Mouse (Mus musculus): ENCODE measurements around the gene Gnai3.

The Gnai3 gene

GRCm38 (mm10) chr3:108145534-108146445 is at the start of gene Gnai3:
Gene Gnai3 (minus strand): TSS chr3:108146146.
- peak; percentile 90 for DNase-seq

GRCm38 (mm10) chr3:108195287-108195686 is 49.3 kb upstream of the Gnai3 start:
- no peak for DNase-seq

- DNase-seq = no peak
These were observed 47.7 kb upstream of the Gnai3 start for GRCm38 (mm10) chr3:108193686-108194085.

- DNase-seq = no peak
These were observed 44.0 kb upstream of the Gnai3 start for GRCm38 (mm10) chr3:108189897-108190296.

GRCm38 (mm10) chr3:108188716-108189490 is 43.0 kb upstream of the Gnai3 start:
- DNase-seq = no peak

GRCm38 (mm10) chr3:108187111-108187795 is 41.3 kb upstream of the Gnai3 start:
- no peak for DNase-seq

GRCm38 (mm10) chr3:108186098-108187047 is 40.4 kb upstream of the Gnai3 start, which contains the start of gene Amigo1:
Gene Amigo1 (plus strand): TSS chr3:108186335.
- DNase-seq = no peak

GRCm38 (mm10) chr3:108185460-108186097 is 39.6 kb upstream of the Gnai3 start:
- no peak for DNase-seq

GRCm38 (mm10) chr3:108184742-108185141 is 38.8 kb upstream of the Gnai3 start:
- no peak for DNase-seq

GRCm38 (mm10) chr3:108180514-108180913 is 34.6 kb upstream of the Gnai3 start:
- no peak for DNase-seq

- DNase-seq = no peak
These were observed 33.1 kb upstream of the Gnai3 start for GRCm38 (mm10) chr3:108178756-108179715.

GRCm38 (mm10) chr3:108174672-108175531 is 29.0 kb upstream of the Gnai3 start:
- peak; percentile 50 for DNase-seq

- DNase-seq = no peak
These were observed 23.3 kb upstream of the Gnai3 start for GRCm38 (mm10) chr3:108169199-108169598.

GRCm38 (mm10) chr3:108167499-108167898 is 21.6 kb upstream of the Gnai3 start:
- DNase-seq = no peak

GRCm38 (mm10) chr3:108166486-108167211 is 20.7 kb upstream of the Gnai3 start:
- DNase-seq = peak; percentile 36

- DNase-seq = no peak
These were observed 19.8 kb upstream of the Gnai3 start for GRCm38 (mm10) chr3:108165532-108166315.

- DNase-seq = peak; percentile 72
These were observed 18.9 kb upstream of the Gnai3 start for GRCm38 (mm10) chr3:108164807-108165206.

- no peak for DNase-seq
These were observed 18.1 kb upstream of the Gnai3 start for GRCm38 (mm10) chr3:108164091-108164490.
